Comparison of ENCODE assay signal across 27 mouse cellular contexts in genomic region chr2:57145646-57146421, GRCm38 (mm10). TPM values are rescaled to one million over a fixed set of nuclear protein-coding genes. Genes with fewer than 3 reads are reported as not detected.
DNase-seq lines count a peak whose midpoint lies in the region; ATAC-seq and TF ChIP-seq lines count a peak whose summit lies in the region.
"Had no signal": no experiment of that assay in that cellular context is flagged by ENCODE, and none has a peak within 500 bp of the region (broad histone marks: within the 10 kb centered on the region; RNA-seq: fewer than 3 reads in every experiment).

No protein-coding gene starts in this region.

- 80% methylated on average over 5 of the region's 5 CpGs for WGBS in forebrain, postnatal 0 days
- WGBS in forebrain, embryonic 10.5 days, result 91% methylated on average over 5 of the region's 5 CpGs
- 75% methylated on average over 5 of the region's 5 CpGs for WGBS in intestine, embryonic 16.5 days

- no peak overlapping the region for H3K4me2 ChIP-seq in forebrain, postnatal 0 days (ENCODE audit: low read depth)
- no peak overlapping the region for H3K4me2 ChIP-seq in intestine, embryonic 16.5 days (ENCODE audit: low read depth, low read length)
- H3K4me2 ChIP-seq: embryonic facial prominence, embryonic 12.5 days; embryonic facial prominence, embryonic 15.5 days; forebrain, embryonic 15.5 days; heart, embryonic 13.5 days; hindbrain, embryonic 14.5 days had no signal

- H3K27me3 ChIP-seq in forebrain, postnatal 0 days (ENCODE audit: insufficient read depth, low read length), result no peaks in the 10 kb centered on the region
- H3K27me3 ChIP-seq in forebrain, embryonic 10.5 days (ENCODE audit: poor library complexity, severe bottlenecking), result no peaks in the 10 kb centered on the region
- no peaks in the 10 kb centered on the region for H3K27me3 ChIP-seq in intestine, embryonic 16.5 days (replicated peaks; ENCODE audit: control insufficient read depth, insufficient read depth, low read length)
- H3K27me3 ChIP-seq: embryonic facial prominence, embryonic 12.5 days; embryonic facial prominence, embryonic 15.5 days; forebrain, embryonic 15.5 days; heart, embryonic 13.5 days had no signal

- TF ChIP-seq CTCF in forebrain, postnatal 0 days (IDR thresholded peaks at IDR 0.05; ENCODE audit: low read depth), result no peak

- H3K4me1 ChIP-seq in forebrain, postnatal 0 days (ENCODE audit: insufficient read depth), result no peaks in the 10 kb centered on the region
- no peaks in the 10 kb centered on the region for H3K4me1 ChIP-seq in forebrain, embryonic 10.5 days
- H3K4me1 ChIP-seq in intestine, embryonic 16.5 days (ENCODE audit: control insufficient read depth, insufficient read depth, low read length), result no peaks in the 10 kb centered on the region
- H3K4me1 ChIP-seq: embryonic facial prominence, embryonic 12.5 days; embryonic facial prominence, embryonic 15.5 days; forebrain, embryonic 15.5 days; heart, embryonic 10.5 days; heart, embryonic 13.5 days had no signal

- ATAC-seq in forebrain, postnatal 0 days, result peak; percentile 54
- ATAC-seq in intestine, embryonic 16.5 days, result peak; percentile 88
- ATAC-seq: activated CD4-positive, CD25-positive, alpha-beta regulatory T cell, adult 4 months; forebrain, embryonic 15.5 days; hindbrain, postnatal 0 days; inflammation-experienced regulatory T-cells, adult 6 months had no signal

- no peak overlapping the region for H3K9ac ChIP-seq in forebrain, postnatal 0 days
- no peak overlapping the region for H3K9ac ChIP-seq in intestine, embryonic 16.5 days (ENCODE audit: low read depth, low read length)
- H3K9ac ChIP-seq: embryonic facial prominence, embryonic 12.5 days; embryonic facial prominence, embryonic 15.5 days; forebrain, embryonic 15.5 days; heart, embryonic 13.5 days; hindbrain, embryonic 14.5 days had no signal

- no peaks in the 10 kb centered on the region for H3K36me3 ChIP-seq in forebrain, postnatal 0 days (ENCODE audit: insufficient read depth)
- no peaks in the 10 kb centered on the region for H3K36me3 ChIP-seq in forebrain, embryonic 10.5 days (replicated peaks)
- H3K36me3 ChIP-seq in intestine, embryonic 16.5 days (ENCODE audit: control insufficient read depth, insufficient read depth, low read length), result no peaks in the 10 kb centered on the region
- H3K36me3 ChIP-seq: embryonic facial prominence, embryonic 12.5 days; embryonic facial prominence, embryonic 15.5 days; forebrain, embryonic 15.5 days; heart, embryonic 10.5 days; heart, embryonic 13.5 days had no signal

- no peaks in the 10 kb centered on the region for H3K9me3 ChIP-seq in forebrain, postnatal 0 days (ENCODE audit: low read length)
- H3K9me3 ChIP-seq in forebrain, embryonic 10.5 days, result no peaks in the 10 kb centered on the region
- no peaks in the 10 kb centered on the region for H3K9me3 ChIP-seq in intestine, embryonic 16.5 days (ENCODE audit: control insufficient read depth, low read length)
- H3K9me3 ChIP-seq: embryonic facial prominence, embryonic 12.5 days; embryonic facial prominence, embryonic 15.5 days; forebrain, embryonic 15.5 days; heart, embryonic 10.5 days; heart, embryonic 13.5 days had no signal

- H3K4me3 ChIP-seq in forebrain, postnatal 0 days (ENCODE audit: low read depth, low read length), result no peak overlapping the region
- no peak overlapping the region for H3K4me3 ChIP-seq in forebrain, embryonic 10.5 days
- H3K4me3 ChIP-seq in intestine, embryonic 16.5 days (ENCODE audit: low read length), result no peak overlapping the region
- H3K4me3 ChIP-seq: embryonic facial prominence, embryonic 12.5 days; embryonic facial prominence, embryonic 15.5 days; forebrain, embryonic 15.5 days; heart, adult 2 months; heart, embryonic 10.5 days; heart, embryonic 13.5 days had no signal

- no peak for DNase-seq in forebrain, postnatal 0 days
- DNase-seq in forebrain, embryonic 10.5 days (ENCODE audit: extremely low spot score, low spot score), result no peak
- peak; percentile 8 for DNase-seq in right cerebral cortex, postnatal 25 days
- no peak for DNase-seq in right cerebral cortex, adult 18-20 months
- DNase-seq in B cell, adult 2 months, result no peak
- DNase-seq: adrenal gland, postnatal 10 days; adrenal gland, postnatal 36 days; cerebellum, adult 11 months; cerebellum, adult 2 months; cerebellum, adult 9-11 months; cerebellum, postnatal 25 days; gastrocnemius, postnatal 10 days; gastrocnemius, postnatal 36 days; heart, adult 2 months; heart, postnatal 14 days; heart, postnatal 4 days; kidney, adult 18-20 months had no signal

- H3K27ac ChIP-seq in forebrain, postnatal 0 days (ENCODE audit: low read depth, low read length), result no peak overlapping the region
- no peak overlapping the region for H3K27ac ChIP-seq in forebrain, embryonic 10.5 days
- no peak overlapping the region for H3K27ac ChIP-seq in intestine, embryonic 16.5 days (ENCODE audit: low read length)
- H3K27ac ChIP-seq: embryonic facial prominence, embryonic 12.5 days; embryonic facial prominence, embryonic 15.5 days; forebrain, embryonic 15.5 days; heart, adult 2 months; heart, embryonic 10.5 days; heart, embryonic 13.5 days; hindbrain, embryonic 14.5 days; hindbrain, postnatal 0 days had no signal

RNA-seq across cellular contexts. Expression of gene Nr4a2, which starts 22.0 kb away (rescaled TPM):
- total RNA-seq in forebrain, postnatal 0 days (2014; rRNA removed), result 26.4 and 30.6 TPM in 2 replicates
- 25.1 and 59.4 TPM in 2 replicates for polyA plus RNA-seq in forebrain, postnatal 0 days (2015; fragmentation: Nextera tagmentation; extraction: Ambion mirVana)
- 7.4 and 7.8 TPM in 2 replicates for polyA plus RNA-seq in forebrain, embryonic 10.5 days (2016; fragmentation: Nextera tagmentation; extraction: Ambion mirVana)
- polyA plus RNA-seq in intestine, embryonic 16.5 days (2015; fragmentation: Nextera tagmentation; extraction: Ambion mirVana), result 2.7 and 2.9 TPM in 2 replicates
